Mouse (Mus musculus) lung, embryonic 14.5 days (tissue): Measurements from ENCODE around the gene Chst3. TPM values are rescaled to one million over a fixed set of nuclear protein-coding genes. Genes with fewer than 3 reads are reported as not detected.
"Not testable (repeated sequence)": the region's sequence is repeated elsewhere in the genome, so short reads cannot be mapped to it uniquely, and the experiment has no call there.

Experiments used
- ATAC-seq: fragments of 200-750 bp; cut with Nextera tagmentation; 2 replicates; pipeline ENCODE4 v1.8.0; 2017; ENCODE audit warnings: mild to moderate bottlenecking, moderate TSS enrichment, moderate library complexity; ENCODE audit not compliant: insufficient read depth
- DNase-seq: peaks from one replicate; pipeline ENCODE4 v3.0.0-alpha.2; 2015
- H3K27ac ChIP-seq: fragments of 300-500 bp; sonication (generic); 2 replicates; pipeline ENCODE4 v1.5.1; 2014; ENCODE audit warnings: low read depth, mild to moderate bottlenecking, moderate library complexity
- H3K27me3 ChIP-seq: fragments of 300-500 bp; sonication (generic); 2 replicates; pipeline ENCODE4 v1.6.1; 2014; ENCODE audit warnings: low read length, control low read depth; ENCODE audit not compliant: insufficient read depth
- H3K36me3 ChIP-seq: fragments of 300-500 bp; sonication (generic); 2 replicates; pipeline ENCODE4 v1.6.1; 2014; ENCODE audit warnings: control low read depth; ENCODE audit not compliant: insufficient read depth
- H3K4me1 ChIP-seq: fragments of 300-500 bp; sonication (generic); 2 replicates; pipeline ENCODE4 v1.6.1; 2014; ENCODE audit warnings: antibody characterized with exemption, control low read depth; ENCODE audit not compliant: insufficient read depth
- H3K4me2 ChIP-seq: fragments of 300-500 bp; sonication (generic); 2 replicates; pipeline ENCODE4 v1.6.1; 2014; ENCODE audit warnings: mild to moderate bottlenecking
- H3K4me3 ChIP-seq: fragments of 300-500 bp; sonication (generic); 2 replicates; pipeline ENCODE4 v1.5.1; 2014; ENCODE audit warnings: low read depth, low read length
- H3K9ac ChIP-seq: fragments of 300-500 bp; sonication (generic); 2 replicates; pipeline ENCODE4 v1.6.1; 2014
- H3K9me3 ChIP-seq: fragments of 300-500 bp; sonication (generic); 2 replicates; pipeline ENCODE4 v1.6.1; 2016; ENCODE audit warnings: low read depth, low read length, control low read depth
- CTCF ChIP-seq: IDR thresholded peaks from 2 replicates; pipeline ENCODE4 v1.5.1; 2016; ENCODE audit warnings: antibody characterized with exemption, low read depth
- WGBS: fragments of 180-500 bp; shearing (Covaris S2); extraction: QIAGEN DNeasy Blood & Tissue Kit; methylation state at CpG from one replicate; pipeline ENCODE4 v1.1.7; 2014; 5-methylcytosine and 5-hydroxymethylcytosine counted together
- microRNA-seq: library from miRNA; unstranded; fragments of <30 nt; microRNA quantifications from one replicate; pipeline ENCODE4, GENCODE M21; 2016; ENCODE audit warnings: borderline number of aligned reads
- polyA plus RNA-seq: library from polyadenylated mRNA; unstranded; fragments of >200 nt; fragmentation: Nextera tagmentation; extraction: Ambion mirVana; gene quantifications from 2 replicates; pipeline ENCODE4 v1.2.1, GENCODE M21; 2014

Gene Chst3
- polyA plus RNA-seq, 1 experiment from 2014 or later, result 2.1 TPM

DNA sequence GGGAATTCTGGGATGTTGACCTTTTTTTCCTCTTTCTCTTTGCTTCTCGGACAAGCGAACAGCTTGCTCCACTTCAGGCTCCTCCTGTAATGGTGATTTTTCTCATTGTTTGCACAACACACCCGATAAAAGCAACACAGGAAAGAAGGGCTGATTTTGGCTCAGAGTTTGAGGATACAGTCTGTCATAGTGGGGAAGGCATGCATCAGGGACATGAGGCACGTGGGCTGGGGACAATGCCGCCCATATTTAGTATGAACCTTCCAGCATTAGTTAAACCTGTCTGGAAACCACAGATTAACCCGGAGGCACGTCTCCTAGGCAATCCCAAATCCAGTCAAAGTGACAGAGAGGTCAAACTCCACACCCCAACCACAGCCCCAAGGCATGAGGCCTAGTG lies 82.1 kb downstream of the Chst3 start:
- ATAC-seq (no peak), DNase-seq (peak; percentile 11)
- WGBS, result 50% methylated on average over 7 of the region's 7 CpGs
- peaks cover 10% of the 10 kb centered on the region for H3K4me1 ChIP-seq
- no peaks in the 10 kb centered on the region for H3K36me3 ChIP-seq
- H3K9ac ChIP-seq, result no peak overlapping the region
- H3K4me3 ChIP-seq, result no peak overlapping the region
- H3K4me2 ChIP-seq, result no peak overlapping the region
- no peaks in the 10 kb centered on the region for H3K27me3 ChIP-seq
- H3K27ac ChIP-seq, result no peak overlapping the region
- no peak for TF ChIP-seq CTCF
- no peaks in the 10 kb centered on the region for H3K9me3 ChIP-seq

DNA sequence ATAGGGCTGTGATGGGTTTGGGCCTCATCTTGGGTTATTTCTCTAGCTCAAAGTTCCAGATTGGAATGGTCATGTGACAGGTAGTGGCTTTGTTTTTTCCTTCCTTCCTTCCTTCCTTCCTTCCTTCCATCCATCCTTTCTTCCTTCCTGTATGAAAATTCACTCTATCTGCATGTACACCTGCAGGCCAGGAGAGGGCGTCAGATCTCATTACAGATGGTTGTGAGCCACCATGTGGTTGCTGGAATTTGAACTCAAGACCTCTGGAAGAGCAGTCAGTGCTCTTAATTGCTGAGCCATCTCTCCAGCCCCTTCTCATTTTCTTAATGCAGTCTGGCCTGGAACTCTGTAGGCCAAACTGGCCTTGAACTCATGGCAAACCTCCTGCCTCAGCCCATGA lies 83.0 kb downstream of the Chst3 start:
- not testable (repeated sequence) for H3K27me3 ChIP-seq, H3K36me3 ChIP-seq, H3K4me2 ChIP-seq, H3K9ac ChIP-seq, H3K27ac ChIP-seq, DNase-seq, H3K9me3 ChIP-seq, H3K4me3 ChIP-seq, ATAC-seq
- peak; percentile 13; the same call in 1 of the 2 replicates for TF ChIP-seq CTCF
- 41% methylated on average over 1 of the region's 1 CpGs for WGBS
- peaks cover 10% of the 10 kb centered on the region for H3K4me1 ChIP-seq

DNA sequence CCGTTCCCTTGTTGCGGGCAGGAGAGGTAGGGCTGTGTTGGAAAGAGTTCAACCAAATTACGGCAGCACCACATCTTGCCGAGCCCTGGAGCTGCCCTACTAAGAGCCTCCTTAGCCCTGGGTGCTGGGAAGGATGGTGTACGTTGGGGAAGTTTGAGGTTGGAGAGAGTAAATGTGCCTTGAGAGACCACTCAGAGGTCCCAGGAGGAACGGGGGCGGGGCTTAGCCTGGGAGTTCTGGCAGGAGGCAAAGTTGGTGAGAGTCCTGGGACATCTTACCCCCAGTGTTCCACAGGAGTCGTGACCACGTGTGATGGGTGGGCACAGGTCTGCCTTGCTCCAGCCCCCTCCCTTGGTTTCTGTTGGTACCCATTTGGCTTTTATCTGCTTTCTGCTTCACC lies 84.9 kb downstream of the Chst3 start:
- TF ChIP-seq CTCF, result no peak
- DNase-seq (peak; percentile 8), ATAC-seq (no peak)
- Histone ChIP-seq H3K9me3 (no peaks in the 10 kb centered on the region), H3K27ac (no peak overlapping the region), H3K27me3 (no peaks in the 10 kb centered on the region), H3K4me3 (no peak overlapping the region), H3K9ac (no peak overlapping the region), H3K4me2 (no peak overlapping the region), H3K4me1 (peaks cover 10% of the 10 kb centered on the region), H3K36me3 (no peaks in the 10 kb centered on the region)
- 43% methylated on average over 9 of the region's 9 CpGs for WGBS

DNA sequence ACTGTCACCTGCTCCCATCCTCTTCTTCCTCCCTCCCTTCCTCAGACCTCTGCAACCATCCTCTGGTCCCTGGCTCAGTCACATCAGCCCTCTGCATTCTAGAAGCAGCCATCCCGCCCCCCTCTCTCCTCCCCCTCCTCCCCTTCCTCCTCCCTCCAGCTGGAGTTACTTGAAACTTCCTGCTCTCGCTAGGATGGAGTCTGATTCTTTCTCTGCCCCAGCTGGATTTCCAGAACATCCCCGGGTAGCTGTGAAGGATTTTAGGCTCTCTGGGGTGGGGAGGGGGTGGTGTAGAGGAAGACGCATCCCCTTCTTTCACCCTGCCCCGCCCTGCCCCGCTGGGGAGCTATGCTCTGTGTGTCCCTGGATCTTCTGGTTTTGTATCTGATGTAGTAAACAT lies 85.6 kb downstream of the Chst3 start:
- ATAC-seq, result peak; percentile 33; the same call in 1 of the 2 replicates
- no peak overlapping the region for H3K9ac ChIP-seq
- peaks cover 10% of the 10 kb centered on the region for H3K4me1 ChIP-seq
- no peak overlapping the region for H3K27ac ChIP-seq
- H3K4me2 ChIP-seq, result no peak overlapping the region
- TF ChIP-seq CTCF, result no peak
- no peaks in the 10 kb centered on the region for H3K36me3 ChIP-seq
- H3K4me3 ChIP-seq, result no peak overlapping the region
- WGBS, result 23% methylated on average over 6 of the region's 6 CpGs
- peak; percentile 18 for DNase-seq
- H3K9me3 ChIP-seq, result no peaks in the 10 kb centered on the region
- H3K27me3 ChIP-seq, result no peaks in the 10 kb centered on the region

Small RNA genes within 50 kb of the gene (microRNA-seq; reads per million reads assigned to microRNA genes)
- gene Gm22117, result not detected

Other genes starting within 250 kb of the Chst3 start
- gene Ascc1, start 216.5 kb downstream of the Chst3 start, polyA plus RNA-seq, result 34.7 and 35.3 TPM in 2 replicates
- 108 and 109 TPM in 2 replicates for gene Anapc16, start 216.1 kb downstream of the Chst3 start, polyA plus RNA-seq
- 1.2 and 1.3 TPM in 2 replicates for gene Spock2, start 113.0 kb downstream of the Chst3 start, polyA plus RNA-seq
- gene Psap, start 58.4 kb upstream of the Chst3 start, polyA plus RNA-seq, result 73.5 and 74.0 TPM in 2 replicates
- gene Vsir, start 127.6 kb upstream of the Chst3 start, polyA plus RNA-seq, result 4.3 and 6.7 TPM in 2 replicates
- gene Gm17455, start 180.5 kb upstream of the Chst3 start, polyA plus RNA-seq, result 0.74 and 1.2 TPM in 2 replicates